Mouse (Mus musculus) MEL (cell line): ENCODE results near the gene Agxt. TPM values are rescaled to one million over a fixed set of nuclear protein-coding genes. Genes with fewer than 3 reads are reported as not detected.

Experiments
- DNase-seq: peaks from one replicate; pipeline ENCODE4 v3.0.0; 2011; ENCODE audit warnings: low read depth, low spot score
- H3K27ac ChIP-seq: 2 replicates; pipeline ENCODE4 v1.5.1; 2012; ENCODE audit warnings: low read depth, mild to moderate bottlenecking, control low read depth, low read length, moderate library complexity; ENCODE audit not compliant: control insufficient read depth
- H3K27me3 ChIP-seq, 2 experiments: fragments of 150-350 bp in 1 of 2; sonication (generic) in 1 of 2; 2 replicates each; pipeline ENCODE4 v1.6.1; 2012; ENCODE audit warnings: low read length in 2 of 2, mild to moderate bottlenecking in 2 of 2, improper control_type of control experiment in 1 of 2, moderate library complexity in 1 of 2; ENCODE audit not compliant: insufficient read depth in 2 of 2, control insufficient read depth in 1 of 2
- H3K36me3 ChIP-seq, 2 experiments: 2 replicates each; pipeline ENCODE4 v1.6.1; 2012 to 2014; ENCODE audit warnings: low read length in 2 of 2, improper control_type of control experiment in 1 of 2, inconsistent platforms in 1 of 2, mild to moderate bottlenecking in 1 of 2; ENCODE audit not compliant: insufficient read depth in 2 of 2, control insufficient read depth in 1 of 2
- H3K4me1 ChIP-seq, 2 experiments: fragments of 150-350 bp in 1 of 2; sonication (generic) in 1 of 2; 2 replicates each; pipeline ENCODE4 v1.6.1; 2012; ENCODE audit warnings: low read length in 2 of 2, improper control_type of control experiment in 1 of 2, mild to moderate bottlenecking in 1 of 2; ENCODE audit not compliant: insufficient read depth in 2 of 2, control insufficient read depth in 1 of 2
- H3K4me3 ChIP-seq, 2 experiments: fragments of 150-350 bp in 1 of 2; sonication (generic) in 1 of 2; 2 replicates each; pipeline ENCODE4 v1.5.1; 2012; ENCODE audit warnings: low read depth in 2 of 2, low read length in 2 of 2, mild to moderate bottlenecking in 2 of 2, moderate library complexity in 2 of 2, control low read depth in 1 of 2, improper control_type of control experiment in 1 of 2; ENCODE audit not compliant: control insufficient read depth in 1 of 2, insufficient read depth in 1 of 2
- H3K79me2 ChIP-seq: 2 replicates; pipeline ENCODE4 v1.6.1; 2012; ENCODE audit warnings: mild to moderate bottlenecking, low read length, moderate library complexity; ENCODE audit not compliant: control insufficient read depth, poor library complexity, insufficient read depth
- H3K9ac ChIP-seq: 2 replicates; pipeline ENCODE4 v1.6.1; 2012; ENCODE audit warnings: low read depth, mild to moderate bottlenecking, control low read depth, low read length, moderate library complexity; ENCODE audit not compliant: control insufficient read depth, poor library complexity, severe bottlenecking
- H3K9me3 ChIP-seq: fragments of 150-350 bp; sonication (generic); replicated peaks from 2 replicates; pipeline ENCODE4 v1.6.1; 2012; ENCODE audit warnings: mild to moderate bottlenecking, low read length, improper control_type of control experiment, moderate library complexity; ENCODE audit not compliant: insufficient read depth
- CHD2 ChIP-seq: IDR thresholded peaks from 2 replicates; pipeline ENCODE4 v1.6.1; 2011; ENCODE audit warnings: low read length, improper control_type of control experiment
- CTCF ChIP-seq, 3 experiments: IDR thresholded peaks in 2 of 3; conservative IDR thresholded peaks in 1 of 3; 2 replicates each; pipeline ENCODE4 v1.5.1; 2011 to 2012; ENCODE audit warnings: low read length in 3 of 3, low read depth in 2 of 3, mild to moderate bottlenecking in 2 of 3, improper control_type of control experiment in 1 of 3, inconsistent platforms in 1 of 3, mixed read lengths in 1 of 3, moderate library complexity in 1 of 3; ENCODE audit not compliant: control insufficient read depth in 1 of 3, insufficient read depth in 1 of 3, poor library complexity in 1 of 3, severe bottlenecking in 1 of 3
- ELF1 ChIP-seq: IDR thresholded peaks from 2 replicates; pipeline ENCODE4 v1.6.1; 2014; ENCODE audit warnings: low read depth, mild to moderate bottlenecking, inconsistent platforms, low read length, improper control_type of control experiment, moderate library complexity
- ETS1 ChIP-seq: IDR thresholded peaks from 2 replicates; pipeline ENCODE4 v1.6.1; 2012; ENCODE audit warnings: low read depth, mild to moderate bottlenecking, inconsistent platforms, low read length, improper control_type of control experiment, moderate library complexity
- HCFC1 ChIP-seq: IDR thresholded peaks from 2 replicates; pipeline ENCODE4 v1.6.1; 2012; ENCODE audit warnings: low read depth, mild to moderate bottlenecking, inconsistent platforms, low read length, improper control_type of control experiment, moderate library complexity
- JUND ChIP-seq: IDR thresholded peaks from 2 replicates; pipeline ENCODE4 v1.6.1; 2011; ENCODE audit warnings: low read depth, mild to moderate bottlenecking, improper control_type of control experiment, low read length
- KAT2A ChIP-seq: conservative IDR thresholded peaks from 2 replicates; pipeline ENCODE4 v1.6.1; 2012; ENCODE audit warnings: low read depth, low read length, improper control_type of control experiment, inconsistent platforms
- MAFK ChIP-seq: IDR thresholded peaks from 2 replicates; pipeline ENCODE4 v1.6.1; 2011; ENCODE audit warnings: low read depth, mild to moderate bottlenecking, low read length, improper control_type of control experiment, borderline replicate concordance
- MAX ChIP-seq: IDR thresholded peaks from 2 replicates; pipeline ENCODE4 v1.6.1; 2011; ENCODE audit warnings: low read length, improper control_type of control experiment
- MAZ ChIP-seq: IDR thresholded peaks from 2 replicates; pipeline ENCODE4 v1.6.1; 2012; ENCODE audit warnings: low read depth, mild to moderate bottlenecking, inconsistent platforms, low read length, improper control_type of control experiment
- MEF2A ChIP-seq: IDR thresholded peaks from 2 replicates; pipeline ENCODE4 v1.6.1; 2014; ENCODE audit warnings: low read depth, mild to moderate bottlenecking, inconsistent platforms, low read length, improper control_type of control experiment; ENCODE audit not compliant: poor library complexity, insufficient replicate concordance, severe bottlenecking; ENCODE audit errors: extremely low read depth
- MYB ChIP-seq: IDR thresholded peaks from 2 replicates; pipeline ENCODE4 v1.6.1; 2011; ENCODE audit warnings: mild to moderate bottlenecking, low read depth, low read length, improper control_type of control experiment
- NRF1 ChIP-seq: IDR thresholded peaks from 2 replicates; pipeline ENCODE4 v1.6.1; 2014; ENCODE audit warnings: low read depth, mild to moderate bottlenecking, inconsistent platforms, low read length, improper control_type of control experiment, moderate library complexity; ENCODE audit not compliant: poor library complexity, insufficient read depth, severe bottlenecking
- POLR2A ChIP-seq, 2 experiments: IDR thresholded peaks; 2 replicates each; pipeline ENCODE4 v1.6.1; 2011 to 2012; ENCODE audit warnings: low read length in 2 of 2, mild to moderate bottlenecking in 2 of 2, control low read depth in 1 of 2, improper control_type of control experiment in 1 of 2, low read depth in 1 of 2, moderate library complexity in 1 of 2; ENCODE audit not compliant: control insufficient read depth in 1 of 2, insufficient read depth in 1 of 2, poor library complexity in 1 of 2
- RAD21 ChIP-seq: IDR thresholded peaks from 2 replicates; pipeline ENCODE4 v1.6.1; 2011; ENCODE audit warnings: mild to moderate bottlenecking, low read depth, low read length, improper control_type of control experiment
- RCOR1 ChIP-seq: IDR thresholded peaks from 2 replicates; pipeline ENCODE4 v1.6.1; 2012; ENCODE audit warnings: low read depth, mild to moderate bottlenecking, inconsistent platforms, low read length, improper control_type of control experiment
- SIN3A ChIP-seq: IDR thresholded peaks from 2 replicates; pipeline ENCODE4 v1.6.1; 2012; ENCODE audit warnings: low read length, improper control_type of control experiment, inconsistent platforms
- SMC3 ChIP-seq: IDR thresholded peaks from 2 replicates; pipeline ENCODE4 v1.6.1; 2011; ENCODE audit warnings: low read depth, low read length, improper control_type of control experiment
- TBP ChIP-seq: IDR thresholded peaks from 2 replicates; pipeline ENCODE4 v1.8.0; 2011; ENCODE audit warnings: low read depth, low read length, improper control_type of control experiment
- UBTF ChIP-seq: IDR thresholded peaks from 2 replicates; pipeline ENCODE4 v1.6.1; 2012; ENCODE audit warnings: low read depth, mild to moderate bottlenecking, inconsistent platforms, low read length, improper control_type of control experiment, moderate library complexity, borderline replicate concordance; ENCODE audit not compliant: insufficient read depth
- USF2 ChIP-seq, 2 experiments: IDR thresholded peaks; 2 replicates each; pipeline ENCODE4 v1.6.1; 2011 to 2012; ENCODE audit warnings: improper control_type of control experiment in 2 of 2, low read length in 2 of 2, borderline replicate concordance in 1 of 2, inconsistent platforms in 1 of 2, low read depth in 1 of 2, mild to moderate bottlenecking in 1 of 2; ENCODE audit not compliant: insufficient read depth in 1 of 2
- ZKSCAN1 ChIP-seq: IDR thresholded peaks from 2 replicates; pipeline ENCODE4 v1.6.1; 2012; ENCODE audit warnings: low read depth, mild to moderate bottlenecking, inconsistent platforms, low read length, improper control_type of control experiment, moderate library complexity
- ZNF384 ChIP-seq: IDR thresholded peaks from 2 replicates; pipeline ENCODE4 v1.6.1; 2012; ENCODE audit warnings: low read depth, mild to moderate bottlenecking, inconsistent platforms, low read length, improper control_type of control experiment
- polyA plus RNA-seq, 2 experiments: library from polyadenylated mRNA; stranded (reverse) in 1 of 2; unstranded in 1 of 2; fragments of >175 nt in 1 of 2; fragments of >200 nt in 1 of 2; gene quantifications; 2 replicates each; pipeline versions ENCODE4 v1.2.1 to v1.2.4; 2012; ENCODE audit warnings: low replicate concordance in 2 of 2, low read depth in 1 of 2; ENCODE audit not compliant: insufficient read length in 2 of 2, insufficient read depth in 1 of 2, missing spikeins in 1 of 2
- total RNA-seq: library from RNA; depleted of rRNA; stranded (reverse); fragments of 300-350 nt; gene quantifications from 2 replicates; pipeline ENCODE4 v1.2.3, GENCODE M21; 2012

Agxt gene
- total and polyA plus RNA-seq, 3 experiments = not detected

DNA sequence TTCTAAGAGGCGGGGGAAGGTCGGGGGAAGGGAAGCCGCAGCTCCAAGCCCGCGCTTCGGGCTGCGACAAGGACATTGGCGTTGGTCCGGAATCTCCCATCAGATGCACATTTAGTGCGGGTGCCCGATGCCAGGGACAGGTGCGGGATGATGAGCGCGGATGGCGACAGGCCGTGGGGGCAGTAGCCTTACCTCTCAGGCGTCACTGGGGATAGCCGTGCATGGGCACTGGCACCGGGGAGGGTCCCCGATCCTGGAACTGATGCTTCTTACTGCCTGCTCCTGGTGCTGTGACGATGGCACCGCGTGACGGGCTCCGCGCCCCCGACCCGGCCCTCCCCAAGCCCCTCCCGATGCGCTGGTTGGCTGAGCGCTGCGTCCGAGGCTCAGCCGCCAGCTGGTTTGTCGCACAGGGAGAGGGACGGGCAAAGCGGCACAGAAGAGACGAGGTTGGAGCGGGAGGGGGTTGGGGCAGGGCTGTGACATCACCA, 33.4 kb upstream of the Agxt start, which contains the start of gene Kif1a:
Gene Kif1a (minus strand): TSS at position 381 of the 491 bp plus-strand sequence.
- no peak within 1 kb of the TSS for H3K27ac ChIP-seq
- H3K9me3 ChIP-seq = no peaks in the 10 kb centered on the region
- H3K9ac ChIP-seq = no peak within 1 kb of the TSS
- no peaks in the 10 kb centered on the region for H3K79me2 ChIP-seq
- no peaks in the 10 kb centered on the region for H3K36me3 ChIP-seq
- no peak for DNase-seq
- H3K4me3 ChIP-seq = no peak within 1 kb of the TSS
- TF ChIP-seq MAZ = no peak
- no peaks in the 10 kb centered on the region for H3K27me3 ChIP-seq
- H3K4me1 ChIP-seq = no peaks in the 10 kb centered on the region

DNA sequence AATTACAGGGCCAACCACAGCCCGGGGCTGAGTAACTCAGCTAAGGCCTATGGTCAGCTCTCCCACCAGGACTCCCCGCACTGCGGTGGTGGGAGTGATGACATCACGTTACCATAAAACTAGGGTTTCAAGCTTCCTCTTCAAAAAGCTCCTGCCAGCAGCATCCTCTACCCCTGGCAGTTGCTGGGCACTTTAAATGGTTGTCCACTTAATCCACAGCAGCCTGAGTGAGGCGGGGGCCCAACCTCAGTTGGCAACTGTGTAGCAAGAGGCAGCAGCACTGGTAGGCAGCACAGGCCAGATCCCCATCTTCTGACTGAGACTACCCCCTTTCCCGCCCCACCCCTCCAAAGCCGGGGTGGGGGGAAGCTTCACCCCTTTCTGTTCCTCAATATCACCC, 32.3 kb upstream of the Agxt start:
- H3K36me3 ChIP-seq = no peaks in the 10 kb centered on the region
- H3K27me3 ChIP-seq = no peaks in the 10 kb centered on the region
- TF ChIP-seq JUND (no peak), HCFC1 (no peak), SIN3A (no peak), MEF2A (no peak), ELF1 (no peak), RAD21 (no peak), CTCF (IDR thresholded peaks at IDR 0.05 in 2 of 3, conservative IDR thresholded peaks at IDR 0.05 in 1 of 3; ENCODE audit: control insufficient read depth in 1 of 3, insufficient read depth in 1 of 3, low read depth in 2 of 3, low read length in 3 of 3, poor library complexity in 1 of 3, severe bottlenecking in 1 of 3) (no peak), MAX (no peak), SMC3 (no peak), KAT2A (no peak)
- TF ChIP-seq, all 39 proteins: peak for 0
- Histone ChIP-seq H3K9me3 (no peaks in the 10 kb centered on the region), H3K27ac (no peak overlapping the region), H3K9ac (no peak overlapping the region), H3K4me3 (no peak overlapping the region), H3K4me1 (no peaks in the 10 kb centered on the region), H3K79me2 (no peaks in the 10 kb centered on the region)
- DNase-seq = no peak

- no peaks in the 10 kb centered on the region; a peak in 1 of 4 replicates for H3K4me1 ChIP-seq
- H3K4me3 ChIP-seq = no peak overlapping the region
- peak; percentile 24 for DNase-seq
- H3K36me3 ChIP-seq = no peaks in the 10 kb centered on the region
- H3K9me3 ChIP-seq = no peaks in the 10 kb centered on the region
- H3K9ac ChIP-seq = no peak overlapping the region
- TF ChIP-seq POLR2A (IDR thresholded peaks at IDR 0.05; ENCODE audit: control insufficient read depth in 1 of 2, insufficient read depth in 1 of 2, low read depth in 1 of 2, low read length in 2 of 2, poor library complexity in 1 of 2) (no peak), CHD2 (no peak), MAZ (no peak), NRF1 (no peak), ZKSCAN1 (no peak), MAFK (no peak), MAX (no peak), SMC3 (no peak), RAD21 (no peak), RCOR1 (no peak), ZNF384 (no peak), MYB (no peak), TBP (no peak), UBTF (no peak), ETS1 (no peak), USF2 (IDR thresholded peaks at IDR 0.05; ENCODE audit: borderline replicate concordance in 1 of 2, insufficient read depth in 1 of 2, low read depth in 1 of 2, low read length in 2 of 2) (no peak)
- no peak overlapping the region for H3K27ac ChIP-seq
- H3K79me2 ChIP-seq = no peaks in the 10 kb centered on the region
- H3K27me3 ChIP-seq = no peaks in the 10 kb centered on the region
These were observed 20.2 kb upstream of the Agxt start for GRCm38 (mm10) chr1:93114713-93115463.
